Comparison of ENCODE assay signal across 1 mouse cellular context in genomic region chr7:4670655-4671255, GRCm38 (mm10).
A peak's percentile ranks its signal among the peaks of the same experiment; 100 is the strongest.
TF ChIP-seq lines count a peak whose summit lies in the region.

No protein-coding gene starts in this region.

TF ChIP-seq in MEL, 35 proteins besides CTCF, POLR2A, EP300 and RAD21:
- TF ChIP-seq ZNF384 (IDR thresholded peaks at IDR 0.05; ENCODE audit: low read depth, low read length) (no peak), MAX (IDR thresholded peaks at IDR 0.05; ENCODE audit: low read length) (no peak), MYC (IDR thresholded peaks at IDR 0.05; ENCODE audit: low read depth, low read length) (no peak), GATA1 (IDR thresholded peaks at IDR 0.05; ENCODE audit: low read depth, low read length) (peak; percentile 96), E2F4 (IDR thresholded peaks at IDR 0.05; ENCODE audit: borderline replicate concordance, low read depth, low read length) (no peak), ZMIZ1 (IDR thresholded peaks at IDR 0.05; ENCODE audit: low read depth, low read length) (no peak), USF1 (IDR thresholded peaks at IDR 0.05; ENCODE audit: low read depth, low read length) (no peak), TAL1 (IDR thresholded peaks at IDR 0.05; ENCODE audit: low read length) (peak; percentile 89), CHD2 (IDR thresholded peaks at IDR 0.05; ENCODE audit: low read length) (no peak), MXI1 (IDR thresholded peaks at IDR 0.05; ENCODE audit: low read depth, low read length) (peak; percentile 41; the same call in 1 of the 2 replicates), JUND (IDR thresholded peaks at IDR 0.05; ENCODE audit: low read depth, low read length) (no peak), TCF12 (IDR thresholded peaks at IDR 0.05; ENCODE audit: low read depth, low read length) (peak; percentile 96), MEF2A (IDR thresholded peaks at IDR 0.05; ENCODE audit: extremely low read depth, insufficient replicate concordance, low read depth, low read length, poor library complexity, severe bottlenecking) (no peak), CHD1 (IDR thresholded peaks at IDR 0.05; ENCODE audit: low read depth, low read length) (no peak), MAZ (IDR thresholded peaks at IDR 0.05; ENCODE audit: low read depth, low read length) (no peak), POLR2AphosphoS5 (IDR thresholded peaks at IDR 0.05; ENCODE audit: borderline replicate concordance, low read depth, low read length) (no peak), ETS1 (IDR thresholded peaks at IDR 0.05; ENCODE audit: low read depth, low read length) (peak; percentile 62; the same call in 1 of the 2 replicates), SMC3 (IDR thresholded peaks at IDR 0.05; ENCODE audit: low read depth, low read length) (no peak), NRF1 (IDR thresholded peaks at IDR 0.05; ENCODE audit: insufficient read depth, low read depth, low read length, poor library complexity, severe bottlenecking) (no peak), TBP (IDR thresholded peaks at IDR 0.05; ENCODE audit: low read depth, low read length) (peak; percentile 67; the same call in 1 of the 2 replicates), USF2 (IDR thresholded peaks at IDR 0.05; ENCODE audit: borderline replicate concordance in 1 of 2, insufficient read depth in 1 of 2, low read depth in 1 of 2, low read length in 2 of 2) (no peak), NELFE (IDR thresholded peaks at IDR 0.05; ENCODE audit: low read depth, low read length) (no peak), MAFK (IDR thresholded peaks at IDR 0.05; ENCODE audit: borderline replicate concordance, low read depth, low read length) (no peak), RCOR1 (IDR thresholded peaks at IDR 0.05; ENCODE audit: low read depth, low read length) (peak; percentile 42; the same call in 1 of the 2 replicates), SIN3A (IDR thresholded peaks at IDR 0.05; ENCODE audit: low read length) (peak; percentile 52), BHLHE40 (IDR thresholded peaks at IDR 0.05; ENCODE audit: borderline replicate concordance, low read depth, low read length) (no peak), MYB (IDR thresholded peaks at IDR 0.05; ENCODE audit: low read depth, low read length) (no peak), UBTF (IDR thresholded peaks at IDR 0.05; ENCODE audit: borderline replicate concordance, insufficient read depth, low read depth, low read length) (no peak), POLR2AphosphoS2 (IDR thresholded peaks at IDR 0.05; ENCODE audit: low read length) (no peak), KAT2A (conservative IDR thresholded peaks at IDR 0.05; ENCODE audit: low read depth, low read length) (no peak), ZC3H11A (IDR thresholded peaks at IDR 0.05; ENCODE audit: low read depth, low read length) (no peak), HCFC1 (IDR thresholded peaks at IDR 0.05; ENCODE audit: low read depth, low read length) (no peak), ZKSCAN1 (IDR thresholded peaks at IDR 0.05; ENCODE audit: low read depth, low read length) (no peak), ELF1 (IDR thresholded peaks at IDR 0.05; ENCODE audit: low read depth, low read length) (no peak), GABPA (IDR thresholded peaks at IDR 0.05; ENCODE audit: low read depth, low read length) (no peak)
